Mouse (Mus musculus) CD8-positive naive resting alpha-beta T cell, adult 2 months (primary cell): ENCODE measurements around the gene Spg21.
A peak's percentile ranks its signal among the peaks of the same experiment; 100 is the strongest.

Experiments
- DNase-seq, 2 experiments: peaks; one replicate each; pipeline ENCODE4 v3.0.0; 2022; ENCODE audit warnings: low read depth in 2 of 2, low spot score in 2 of 2

Spg21 gene

GRCm38 (mm10) chr9:65472769-65473168 lies 12.0 kb downstream of the Spg21 start:
- DNase-seq: no peak

DNA sequence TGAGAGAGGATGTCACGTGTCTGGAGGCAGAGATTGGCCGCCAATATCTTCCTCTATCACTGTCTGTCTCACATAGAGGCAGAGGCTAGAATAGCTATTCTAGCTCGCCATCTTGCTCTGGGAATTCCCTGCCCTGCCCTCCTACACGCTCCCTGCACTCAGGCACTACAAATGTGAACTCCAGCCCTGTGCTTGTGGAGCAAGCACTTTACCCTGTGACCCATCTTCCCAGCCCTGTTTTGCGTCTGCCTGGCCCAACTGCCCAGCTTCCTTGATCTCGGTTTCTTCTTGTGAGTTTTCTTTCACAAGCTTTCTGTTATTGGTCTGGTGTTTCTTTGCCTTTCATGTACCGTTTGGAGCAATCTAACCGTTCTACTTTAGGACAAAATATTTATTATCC lies 18.4 kb downstream of the Spg21 start:
- DNase-seq: no peak

GRCm38 (mm10) chr9:65480071-65480470 lies 19.3 kb downstream of the Spg21 start:
- no peak for DNase-seq

GRCm38 (mm10) chr9:65491476-65491875 lies 30.7 kb downstream of the Spg21 start:
- no peak for DNase-seq

DNA sequence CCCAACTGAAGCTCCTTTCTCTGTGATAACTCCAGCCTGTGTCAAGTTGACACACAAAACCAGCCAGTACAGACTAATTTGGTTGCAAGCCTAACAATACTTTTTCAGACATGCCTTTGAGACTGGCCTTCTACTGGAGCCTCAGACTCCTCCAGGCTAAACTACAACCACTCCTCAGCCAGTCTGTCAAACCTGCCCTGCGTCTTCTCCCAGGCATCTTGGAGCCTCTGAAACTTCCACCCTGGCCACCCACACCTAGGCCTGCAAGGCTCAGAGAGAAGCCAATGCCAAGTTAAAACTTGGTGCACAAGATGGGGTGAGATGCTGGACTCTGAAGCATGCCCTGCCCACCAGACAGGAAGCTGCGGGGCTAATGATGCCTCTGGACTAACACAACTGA lies 31.6 kb downstream of the Spg21 start:
- no peak for DNase-seq

GRCm38 (mm10) chr9:65492851-65493250 lies 32.1 kb downstream of the Spg21 start:
- DNase-seq: no peak

GRCm38 (mm10) chr9:65502146-65502545 lies 41.4 kb downstream of the Spg21 start:
- no peak for DNase-seq

DNA sequence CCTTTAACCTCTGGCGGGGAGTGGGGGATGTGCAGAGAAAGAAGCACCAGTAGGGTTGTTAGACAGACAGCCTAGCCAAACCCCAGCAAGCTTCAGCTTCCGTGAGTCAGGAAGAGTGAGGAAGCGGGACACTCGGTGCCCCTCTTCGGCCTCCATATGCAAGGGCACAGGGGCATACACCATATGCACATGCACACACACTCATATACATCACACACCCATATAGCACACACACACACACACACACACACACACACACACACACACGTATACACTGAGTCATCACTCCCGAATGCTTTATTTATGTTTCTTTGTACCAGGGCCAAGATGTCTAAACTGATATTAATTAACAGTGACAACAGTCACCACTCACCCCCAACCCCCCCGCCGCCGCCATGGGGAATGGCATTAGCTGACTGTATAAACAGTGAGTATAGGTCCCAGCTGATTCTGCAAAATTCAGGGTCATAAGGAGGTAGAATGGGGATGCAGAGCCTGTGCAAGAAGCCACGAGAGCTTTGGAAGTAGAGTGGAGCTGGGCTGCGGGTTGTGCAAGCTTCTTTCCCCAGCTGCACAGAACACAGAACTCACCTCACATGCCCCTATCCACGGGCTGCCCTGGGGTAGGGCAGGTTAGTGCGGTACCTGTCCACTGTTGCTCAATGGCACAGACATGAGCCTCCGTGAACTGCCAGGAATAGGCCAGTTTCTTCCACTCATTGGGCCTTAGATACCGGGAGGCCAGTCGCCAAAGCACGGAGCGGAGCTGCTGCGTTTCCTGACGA lies 42.2 kb downstream of the Spg21 start:
- DNase-seq: no peak

DNA sequence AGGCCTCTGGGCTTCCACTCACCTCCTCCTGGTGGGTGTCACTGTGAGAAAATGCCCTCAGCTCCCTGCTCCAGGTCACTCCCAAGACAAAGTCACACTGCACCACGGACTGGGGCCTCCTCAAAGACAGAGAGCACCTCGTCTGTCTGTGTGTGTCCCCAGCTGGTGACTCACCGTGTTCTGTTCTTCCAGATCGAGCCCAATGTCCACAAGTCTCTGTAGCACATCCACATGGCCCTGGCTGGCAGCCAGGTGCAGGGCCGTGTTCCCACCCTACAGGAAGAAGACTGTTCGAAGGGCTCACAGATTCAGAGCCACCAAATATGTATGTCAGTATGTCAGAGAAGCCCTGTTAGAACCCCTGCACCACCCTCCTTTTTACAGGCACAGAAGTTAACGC lies 47.7 kb downstream of the Spg21 start:
- no peak for DNase-seq

DNA sequence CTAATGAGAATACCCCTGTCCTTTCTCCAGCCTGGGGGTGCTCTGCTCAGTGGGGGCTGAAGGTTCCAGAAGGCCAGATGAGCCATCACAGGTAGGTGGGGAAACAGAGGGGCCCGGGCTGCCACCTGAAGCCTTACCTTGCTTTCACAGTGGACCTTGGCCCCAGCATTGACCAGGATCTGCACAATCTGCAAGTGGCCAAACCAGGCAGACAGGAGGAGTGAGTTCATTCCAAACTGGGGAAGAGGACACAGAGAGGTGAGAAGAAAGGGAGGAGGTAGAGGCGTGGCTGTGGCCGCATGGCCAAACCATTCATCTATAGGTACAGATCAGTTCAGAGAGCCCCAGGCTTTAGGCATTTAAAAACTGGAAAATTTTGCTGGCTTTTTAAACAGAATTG lies 51.8 kb downstream of the Spg21 start:
- DNase-seq: no peak

DNA sequence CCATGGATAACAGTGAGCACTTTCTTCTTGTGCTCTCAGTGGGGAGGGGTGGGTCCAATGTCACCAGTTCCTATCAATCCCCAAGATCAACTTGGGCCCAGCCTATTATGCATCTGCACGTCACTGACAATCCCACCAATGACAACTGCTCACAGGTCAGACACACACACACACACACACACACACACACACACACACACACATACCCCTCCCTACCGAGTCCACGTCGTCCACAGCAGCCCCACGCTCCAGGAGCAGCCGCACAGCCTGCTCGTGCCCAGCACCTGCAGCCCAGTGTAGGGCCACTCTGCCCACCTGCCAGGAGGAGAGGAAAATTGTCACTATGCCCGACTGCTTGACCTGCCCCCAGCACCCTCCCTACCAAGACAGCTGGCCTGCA lies 53.7 kb downstream of the Spg21 start:
- DNase-seq: no peak

- no peak for DNase-seq
Measured at GRCm38 (mm10) chr9:65514851-65515261, 54.1 kb downstream of the Spg21 start.

DNA sequence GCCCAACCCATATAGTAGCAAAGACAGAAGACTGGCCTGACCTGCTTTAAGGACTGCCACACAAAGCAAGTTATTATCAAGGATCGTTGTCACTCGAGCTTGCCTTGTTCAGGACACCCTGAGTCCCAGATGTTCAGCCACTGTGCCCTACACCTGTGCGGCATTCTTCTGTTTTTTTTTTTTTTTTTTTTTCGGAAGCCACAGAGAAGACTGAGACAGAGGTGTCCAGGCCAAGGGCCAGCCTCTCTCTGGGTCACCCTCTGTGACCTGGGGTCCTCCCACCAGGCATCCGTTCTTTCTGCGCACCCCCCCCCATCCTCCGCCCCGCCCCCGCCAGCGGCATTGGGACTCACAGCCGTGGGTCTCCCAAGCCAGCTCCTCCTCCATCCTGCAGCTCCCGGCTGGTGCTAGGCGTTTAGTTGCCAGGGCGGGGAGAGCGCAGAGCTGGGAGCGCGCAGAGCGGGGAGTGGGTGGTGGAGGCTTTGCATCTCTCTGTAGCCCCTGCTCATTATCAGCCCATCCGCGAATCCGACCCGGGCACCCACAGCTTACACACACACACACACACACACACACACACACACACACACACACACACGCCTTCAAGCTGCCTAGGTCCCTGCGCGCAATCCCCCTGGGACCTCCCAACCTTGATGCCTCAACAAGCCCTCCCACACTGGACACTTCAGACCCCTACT lies 59.2 kb downstream of the Spg21 start, which contains the start of gene Ankdd1a:
Gene Ankdd1a, minus strand, starts transcription at position 387 of the 698 bp plus-strand sequence.
- DNase-seq: no peak

DNA sequence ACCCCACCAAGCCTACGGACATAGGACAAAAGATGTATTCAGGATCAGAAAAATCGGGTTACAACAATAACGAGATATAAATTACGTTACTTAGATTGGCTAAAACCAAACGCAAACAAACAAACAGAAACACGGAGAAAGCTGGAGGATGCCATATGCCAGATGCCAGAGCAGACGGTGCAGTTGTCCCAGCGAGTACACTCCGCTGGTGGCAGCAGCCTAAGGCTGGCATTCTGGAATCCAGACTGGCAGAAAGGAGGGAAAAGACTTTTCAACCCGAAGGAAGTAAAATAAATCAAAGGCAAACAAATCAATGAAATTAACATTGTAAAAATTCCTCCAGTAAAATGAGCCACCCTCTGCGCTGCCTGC lies 59.7 kb downstream of the Spg21 start:
- DNase-seq: no peak

GRCm38 (mm10) chr9:65523611-65524364 lies 63.0 kb downstream of the Spg21 start:
- peak; percentile 65 to 76 for DNase-seq

DNA sequence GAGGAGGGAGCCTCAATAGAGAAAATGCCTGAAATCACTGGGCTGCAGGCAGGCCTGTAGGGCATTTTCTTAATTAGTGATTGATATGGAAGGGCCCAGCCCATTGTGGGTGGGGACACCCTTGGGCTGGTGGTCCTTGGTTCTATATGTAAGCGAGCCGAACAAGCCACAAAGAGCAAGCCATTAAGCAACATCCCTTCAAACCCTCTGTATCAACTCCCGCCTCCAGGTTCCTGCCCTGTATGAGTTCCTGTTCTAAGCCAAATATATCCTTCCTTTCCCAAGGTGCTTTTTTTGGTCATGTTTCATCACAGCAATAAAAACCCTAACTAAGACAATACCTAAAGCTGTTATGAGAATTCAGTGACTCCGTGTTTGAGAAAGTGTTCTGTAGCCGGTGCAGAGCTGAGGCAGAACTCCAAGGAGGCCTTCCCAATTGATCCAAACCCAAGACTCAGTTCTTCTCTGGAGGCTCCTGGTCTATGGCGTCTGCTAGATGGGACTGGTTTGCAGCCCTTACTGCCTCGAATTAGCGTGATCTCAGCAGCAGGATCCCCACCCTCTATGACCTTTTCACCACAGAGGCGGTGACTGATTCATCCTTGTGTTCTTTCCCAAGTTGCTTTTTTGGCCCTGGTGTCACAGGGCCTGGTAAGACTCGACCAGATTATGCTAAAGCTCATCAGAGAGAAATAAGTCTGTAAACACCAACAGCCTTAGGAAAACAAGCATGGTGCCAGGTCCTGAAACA lies 64.9 kb downstream of the Spg21 start:
- DNase-seq: no peak

DNA sequence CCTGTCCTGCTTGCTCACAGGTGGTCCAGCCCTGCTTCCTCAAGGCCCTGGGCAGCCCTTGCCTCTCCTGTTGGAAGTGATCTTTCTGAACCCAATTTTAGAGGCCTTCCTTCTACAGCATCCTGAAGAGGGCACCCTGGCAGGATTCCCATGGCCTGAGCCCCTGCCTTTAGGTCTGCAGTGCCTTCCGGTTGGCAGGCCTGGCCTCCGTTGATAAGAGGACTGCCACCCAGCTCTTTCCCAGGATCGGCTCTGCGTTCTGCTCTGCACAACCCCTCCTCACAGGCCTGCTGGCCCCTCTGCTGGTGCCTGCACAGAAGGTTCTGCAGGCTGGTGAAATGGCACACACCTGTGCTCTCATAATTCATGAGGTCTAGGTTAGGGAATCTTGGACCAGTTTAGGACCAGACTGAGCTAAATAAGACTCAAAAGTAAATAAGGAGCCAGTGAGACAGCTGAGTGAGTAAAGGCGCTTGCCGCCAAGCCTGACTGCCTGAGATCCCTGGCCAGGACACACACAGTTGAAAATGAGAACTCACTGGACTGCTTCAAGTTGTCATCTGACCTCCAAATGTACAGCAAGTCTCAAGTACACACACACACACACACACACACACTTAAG lies 67.8 kb downstream of the Spg21 start:
- no peak for DNase-seq

GRCm38 (mm10) chr9:65529659-65530058 lies 68.9 kb downstream of the Spg21 start:
- DNase-seq: no peak

GRCm38 (mm10) chr9:65531283-65531682 lies 70.5 kb downstream of the Spg21 start:
- DNase-seq: no peak

- DNase-seq: no peak
Measured at GRCm38 (mm10) chr9:65532986-65533385, 72.2 kb downstream of the Spg21 start.

- DNase-seq: no peak
Measured at GRCm38 (mm10) chr9:65534111-65534510, 73.4 kb downstream of the Spg21 start.
